Mouse (Mus musculus): ENCODE results near the gene Cnep1r1. TPM values are rescaled to one million over a fixed set of nuclear protein-coding genes. Genes with fewer than 3 reads are reported as not detected.

Gene Cnep1r1
- polyA plus RNA-seq, 1 experiment from 2014 or later, result 42.0 TPM

DNA sequence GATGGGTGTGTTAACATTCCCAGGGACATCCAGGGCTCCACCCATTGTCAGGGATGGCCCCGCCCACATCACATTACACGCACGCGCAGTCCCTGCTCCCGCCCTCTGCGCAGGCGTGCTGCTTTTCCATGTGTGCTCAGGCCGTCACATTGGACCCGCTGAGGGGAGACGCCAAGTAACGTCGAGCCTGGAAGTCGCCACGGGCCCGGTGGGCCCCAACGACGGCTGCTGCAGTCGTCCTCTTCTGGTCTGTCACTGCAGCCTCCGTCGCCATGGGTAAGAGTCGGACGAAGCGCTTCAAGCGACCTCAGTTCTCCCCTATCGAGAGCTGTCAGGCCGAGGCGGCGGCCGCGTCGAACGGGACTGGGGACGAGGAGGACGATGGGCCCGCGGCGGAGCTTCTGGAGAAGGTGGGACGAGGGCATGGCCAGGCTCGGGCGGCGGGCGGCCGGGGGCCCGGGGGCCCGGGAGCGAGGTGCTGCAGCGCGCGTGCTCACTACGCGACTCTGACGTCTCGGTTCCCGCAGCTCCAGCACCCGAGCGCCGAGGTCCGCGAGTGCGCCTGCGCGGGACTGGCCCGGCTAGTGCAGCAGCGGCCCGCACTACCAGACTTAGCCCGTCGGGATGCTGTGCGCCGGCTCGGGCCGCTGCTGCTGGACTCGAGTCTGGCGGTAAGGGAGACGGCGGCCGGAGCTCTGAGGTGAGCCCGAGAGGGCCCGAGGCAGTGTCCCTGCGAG is 19.3 kb downstream of the Cnep1r1 start, which contains the start of gene Heatr3:
Gene Heatr3, plus strand, starts transcription at position 108 of the 737 bp plus-strand sequence.
- Histone ChIP-seq H3K9ac (peak within 1 kb of the TSS; percentile 75), H3K4me1 (replicated peaks) (0 out of 2 replicates have a peak, but pooled peaks cover 8% of the 10 kb centered on the region), H3K36me3 (0 out of 2 replicates have a peak, but pooled peaks cover 7% of the 10 kb centered on the region), H3K4me2 (replicated peaks) (peak within 1 kb of the TSS; percentile 75), H3K9me3 (no peaks in the 10 kb centered on the region), H3K4me3 (replicated peaks) (peak within 1 kb of the TSS; percentile 66), H3K27ac (peak within 1 kb of the TSS; percentile 89), H3K27me3 (replicated peaks) (no peaks in the 10 kb centered on the region)
- ATAC-seq, result peak; percentile 99
- WGBS, result under 1% methylated on average over 79 of the region's 79 CpGs

DNA sequence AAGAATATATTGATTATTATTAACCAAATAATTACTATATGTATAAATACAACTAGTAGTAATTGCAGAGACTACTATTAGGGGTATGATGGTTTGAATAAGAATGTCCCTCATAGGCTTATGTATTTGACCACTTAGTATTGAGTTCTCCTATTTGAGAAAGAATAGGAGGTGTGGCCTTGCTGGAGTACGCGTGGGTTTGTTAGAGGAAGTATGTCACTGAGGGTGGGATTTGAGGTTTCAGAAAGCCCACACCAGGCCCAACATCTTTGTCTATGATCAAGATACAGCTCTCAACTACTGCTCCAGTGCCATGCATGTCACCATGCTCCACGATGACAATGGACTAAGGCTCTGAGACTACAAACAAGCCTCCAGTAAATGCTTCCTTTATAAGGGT is 20.7 kb downstream of the Cnep1r1 start:
- 0 out of 2 replicates have a peak, but pooled peaks cover 8% of the 10 kb centered on the region for H3K4me1 ChIP-seq (replicated peaks)
- no peak for ATAC-seq
- no peak overlapping the region for H3K4me2 ChIP-seq (replicated peaks)
- H3K27ac ChIP-seq, result no peak overlapping the region
- H3K27me3 ChIP-seq (replicated peaks), result no peaks in the 10 kb centered on the region
- no peaks in the 10 kb centered on the region for H3K9me3 ChIP-seq
- H3K4me3 ChIP-seq (replicated peaks), result no peak overlapping the region
- no peak overlapping the region for H3K9ac ChIP-seq
- WGBS, result 94% methylated on average over 3 of the region's 3 CpGs
- H3K36me3 ChIP-seq, result 0 out of 2 replicates have a peak, but pooled peaks cover 7% of the 10 kb centered on the region

DNA sequence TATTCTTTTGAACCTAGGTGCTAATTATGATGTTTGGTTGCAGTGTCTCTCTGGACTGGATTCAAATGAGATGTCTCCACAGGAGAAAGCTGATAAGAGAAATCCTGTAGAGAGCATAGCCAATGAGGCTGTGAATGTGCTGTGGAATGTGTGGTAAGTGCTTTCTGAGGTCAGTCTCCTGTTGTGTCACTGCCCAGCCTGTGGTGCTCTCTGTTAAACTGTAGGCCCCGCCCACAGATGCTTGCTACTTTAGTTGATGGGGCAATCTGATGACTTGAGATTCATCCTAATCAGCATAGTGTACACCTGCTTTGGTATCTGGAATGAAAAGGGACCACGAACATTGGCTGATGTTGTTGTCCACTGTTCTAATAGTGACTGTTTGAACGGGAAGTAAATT is 23.1 kb downstream of the Cnep1r1 start:
- no peak overlapping the region for H3K4me2 ChIP-seq (replicated peaks)
- no peak overlapping the region for H3K27ac ChIP-seq
- no peak overlapping the region for H3K4me3 ChIP-seq (replicated peaks)
- H3K36me3 ChIP-seq, result 0 out of 2 replicates have a peak, but pooled peaks cover 7% of the 10 kb centered on the region
- 93% methylated on average over 3 of the region's 3 CpGs for WGBS
- no peak for ATAC-seq
- H3K4me1 ChIP-seq (replicated peaks), result 0 out of 2 replicates have a peak, but pooled peaks cover 8% of the 10 kb centered on the region
- no peaks in the 10 kb centered on the region for H3K27me3 ChIP-seq (replicated peaks)
- no peaks in the 10 kb centered on the region for H3K9me3 ChIP-seq
- H3K9ac ChIP-seq, result no peak overlapping the region

DNA sequence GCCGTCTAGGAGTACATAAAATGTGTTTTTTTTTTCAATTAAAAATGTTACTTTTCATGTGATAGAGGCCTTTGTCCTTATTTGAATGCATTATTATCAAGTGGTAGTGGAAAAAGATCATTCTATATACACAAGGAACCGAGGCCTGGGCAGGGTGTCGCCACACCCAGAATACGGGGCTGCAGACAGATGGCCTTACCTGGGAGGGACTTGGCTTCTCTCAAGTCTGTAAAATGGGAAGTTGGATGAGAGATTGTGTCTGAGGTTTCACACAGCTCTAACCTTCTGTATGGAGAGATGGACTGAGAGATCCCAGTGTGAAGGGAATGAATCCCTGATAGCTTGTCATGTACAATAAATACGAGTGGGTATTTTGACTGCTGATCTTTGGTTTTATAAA is 25.5 kb downstream of the Cnep1r1 start:
- Histone ChIP-seq H3K27ac (no peak overlapping the region), H3K4me2 (replicated peaks) (no peak overlapping the region), H3K9ac (no peak overlapping the region), H3K9me3 (no peaks in the 10 kb centered on the region), H3K36me3 (peaks cover 20% of the 10 kb centered on the region; the same call in 1 of the 2 replicates), H3K4me1 (replicated peaks) (0 out of 2 replicates have a peak, but pooled peaks cover 3% of the 10 kb centered on the region), H3K4me3 (replicated peaks) (no peak overlapping the region), H3K27me3 (replicated peaks) (no peaks in the 10 kb centered on the region)
- no peak for ATAC-seq
- 80% methylated on average over 5 of the region's 5 CpGs for WGBS

DNA sequence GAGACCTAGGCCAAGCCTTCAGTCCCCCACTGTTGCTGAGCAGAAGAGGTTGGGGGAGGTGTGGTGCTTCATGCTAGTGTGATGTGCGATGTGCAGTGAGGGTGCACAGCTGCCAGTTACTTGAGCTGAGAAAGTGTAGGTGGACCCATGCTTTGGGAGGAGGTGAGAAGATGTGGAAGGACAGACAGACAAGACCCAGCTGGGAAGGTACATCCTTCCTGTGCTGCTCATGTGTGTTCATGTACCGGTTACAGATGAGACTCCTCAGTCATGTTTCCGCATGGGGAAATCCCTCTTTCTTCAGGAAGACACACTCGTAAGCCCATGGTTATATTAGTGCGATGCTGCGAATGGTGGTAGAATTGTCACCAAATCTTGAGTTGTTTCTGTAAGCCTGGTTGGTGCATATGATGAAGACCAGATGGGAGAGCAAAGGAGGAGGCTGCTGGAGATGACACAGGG is 32.4 kb downstream of the Cnep1r1 start:
- ATAC-seq, result no peak
- Histone ChIP-seq H3K4me3 (replicated peaks) (no peak overlapping the region), H3K27ac (no peak overlapping the region), H3K9ac (no peak overlapping the region), H3K36me3 (peaks cover 15% of the 10 kb centered on the region; the same call in 1 of the 2 replicates), H3K4me1 (replicated peaks) (no peaks in the 10 kb centered on the region), H3K9me3 (no peaks in the 10 kb centered on the region), H3K4me2 (replicated peaks) (no peak overlapping the region), H3K27me3 (replicated peaks) (no peaks in the 10 kb centered on the region)
- 93% methylated on average over 6 of the region's 6 CpGs for WGBS

DNA sequence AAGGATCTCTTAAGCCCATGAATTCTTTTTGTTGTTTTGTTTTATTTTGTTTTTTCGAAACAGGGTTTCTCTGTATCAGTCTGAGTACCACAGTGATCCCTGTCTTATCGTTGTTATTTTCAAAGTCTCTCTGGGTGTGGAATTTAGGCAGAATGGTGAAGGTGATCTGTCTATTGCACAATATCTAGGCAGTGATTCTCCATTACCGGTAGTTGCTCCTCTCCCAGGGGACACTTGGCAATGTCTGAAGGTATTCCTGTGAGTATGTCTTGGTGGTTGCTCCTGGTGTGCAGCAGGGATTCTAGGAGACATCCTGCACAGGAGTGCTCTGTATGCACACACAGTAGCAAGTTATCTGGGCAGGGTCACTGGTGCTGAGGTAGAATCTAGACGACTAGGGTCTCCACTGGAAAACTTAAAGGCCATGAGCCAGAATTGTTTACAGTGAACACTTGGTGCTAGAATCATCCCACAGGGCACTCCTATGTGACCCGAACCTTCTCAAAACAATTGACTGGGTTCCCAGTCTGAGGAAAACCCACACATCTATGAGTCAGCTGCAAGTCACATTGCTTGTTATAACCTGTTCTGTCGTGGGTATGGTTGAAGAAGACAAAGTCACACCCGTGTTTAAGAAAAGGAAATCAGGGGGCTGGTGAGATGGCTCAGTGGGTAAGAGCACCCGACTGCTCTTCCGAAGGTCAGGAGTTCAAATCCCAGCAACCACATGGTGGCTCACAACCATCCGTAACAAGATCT is 41.8 kb downstream of the Cnep1r1 start:
- Histone ChIP-seq H3K4me2 (replicated peaks) (no peak overlapping the region), H3K9me3 (no peaks in the 10 kb centered on the region), H3K9ac (no peak overlapping the region), H3K4me3 (replicated peaks) (no peak overlapping the region), H3K27me3 (replicated peaks) (no peaks in the 10 kb centered on the region), H3K4me1 (replicated peaks) (no peaks in the 10 kb centered on the region), H3K27ac (no peak overlapping the region), H3K36me3 (peaks cover 40% of the 10 kb centered on the region)
- ATAC-seq, result no peak
- 86% methylated on average over 10 of the region's 10 CpGs for WGBS

DNA sequence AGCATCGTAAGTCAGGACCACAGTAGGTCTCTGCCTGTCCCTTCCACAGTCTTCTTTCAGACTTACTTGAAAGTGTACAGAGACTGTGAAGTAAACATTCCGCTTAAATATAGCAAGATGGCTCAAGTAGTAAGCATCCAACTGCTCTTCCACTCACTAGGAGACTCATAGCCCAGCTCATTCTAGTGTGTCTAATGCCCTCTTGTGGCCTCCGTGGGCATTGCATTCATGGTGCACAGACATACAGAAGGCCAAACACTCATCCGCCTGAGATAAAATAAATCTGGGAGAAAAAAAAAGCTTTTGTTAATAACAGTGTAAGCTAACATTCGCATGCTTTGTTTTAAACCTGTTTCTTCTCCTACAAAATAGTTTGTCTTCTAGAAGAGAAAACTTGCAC is 42.9 kb downstream of the Cnep1r1 start:
- ATAC-seq, result no peak
- Histone ChIP-seq H3K36me3 (peaks cover 42% of the 10 kb centered on the region), H3K4me1 (replicated peaks) (no peaks in the 10 kb centered on the region), H3K27ac (no peak overlapping the region), H3K9me3 (no peaks in the 10 kb centered on the region), H3K9ac (no peak overlapping the region), H3K4me2 (replicated peaks) (no peak overlapping the region), H3K27me3 (replicated peaks) (no peaks in the 10 kb centered on the region), H3K4me3 (replicated peaks) (no peak overlapping the region)
- 75% methylated on average over 5 of the region's 5 CpGs for WGBS

DNA sequence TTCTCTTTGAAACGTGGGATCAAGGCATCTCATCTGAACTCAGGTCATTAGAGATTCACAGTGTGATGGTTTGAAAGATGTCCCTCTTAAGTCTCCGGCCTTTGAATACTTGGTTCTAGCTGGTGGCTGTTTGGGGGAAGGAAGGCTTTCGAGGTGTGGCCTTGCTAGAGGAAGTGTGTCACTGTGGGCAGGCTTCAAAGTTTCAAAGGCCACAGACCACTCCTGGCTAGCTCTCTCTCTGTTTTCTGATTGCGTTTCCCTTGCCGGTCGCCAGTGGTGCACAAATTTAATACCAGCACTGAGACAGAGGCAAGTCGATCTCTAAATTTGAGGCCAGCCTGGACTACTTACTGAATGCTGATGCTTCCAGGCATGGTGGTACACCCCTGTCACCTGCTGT is 56.7 kb downstream of the Cnep1r1 start:
- no peak overlapping the region for H3K4me2 ChIP-seq (replicated peaks)
- ATAC-seq, result no peak
- no peaks in the 10 kb centered on the region for H3K9me3 ChIP-seq
- H3K27ac ChIP-seq, result no peak overlapping the region
- WGBS, result 82% methylated on average over 7 of the region's 7 CpGs
- H3K4me3 ChIP-seq (replicated peaks), result no peak overlapping the region
- H3K9ac ChIP-seq, result no peak overlapping the region
- H3K4me1 ChIP-seq (replicated peaks), result no peaks in the 10 kb centered on the region
- H3K27me3 ChIP-seq (replicated peaks), result no peaks in the 10 kb centered on the region
- 0 out of 2 replicates have a peak, but pooled peaks cover 6% of the 10 kb centered on the region for H3K36me3 ChIP-seq

DNA sequence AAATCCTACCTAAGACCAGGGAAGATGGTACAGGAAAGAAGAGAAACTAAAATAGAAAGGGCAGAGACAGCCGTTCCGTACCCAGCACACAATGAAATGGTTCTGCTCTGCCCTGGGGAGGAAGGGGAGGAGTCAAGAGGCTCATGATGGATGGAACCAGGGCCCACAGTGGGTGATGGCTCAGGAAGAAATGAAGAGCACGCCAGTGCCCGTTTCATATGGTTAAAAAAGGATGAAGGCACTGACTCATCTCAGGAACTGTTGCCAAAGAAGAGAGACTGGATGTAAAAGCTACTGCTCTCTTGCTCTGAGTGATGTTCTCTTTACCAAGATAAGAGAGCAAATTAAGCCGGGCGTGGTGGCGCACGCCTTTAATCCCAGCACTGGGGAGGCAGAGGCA is 58.7 kb downstream of the Cnep1r1 start:
- Histone ChIP-seq H3K36me3 (no peaks in the 10 kb centered on the region), H3K4me3 (replicated peaks) (no peak overlapping the region), H3K9me3 (no peaks in the 10 kb centered on the region), H3K4me1 (replicated peaks) (no peaks in the 10 kb centered on the region), H3K9ac (no peak overlapping the region), H3K27me3 (replicated peaks) (no peaks in the 10 kb centered on the region), H3K4me2 (replicated peaks) (no peak overlapping the region), H3K27ac (no peak overlapping the region)
- WGBS, result 87% methylated on average over 8 of the region's 8 CpGs
- ATAC-seq, result no peak

DNA sequence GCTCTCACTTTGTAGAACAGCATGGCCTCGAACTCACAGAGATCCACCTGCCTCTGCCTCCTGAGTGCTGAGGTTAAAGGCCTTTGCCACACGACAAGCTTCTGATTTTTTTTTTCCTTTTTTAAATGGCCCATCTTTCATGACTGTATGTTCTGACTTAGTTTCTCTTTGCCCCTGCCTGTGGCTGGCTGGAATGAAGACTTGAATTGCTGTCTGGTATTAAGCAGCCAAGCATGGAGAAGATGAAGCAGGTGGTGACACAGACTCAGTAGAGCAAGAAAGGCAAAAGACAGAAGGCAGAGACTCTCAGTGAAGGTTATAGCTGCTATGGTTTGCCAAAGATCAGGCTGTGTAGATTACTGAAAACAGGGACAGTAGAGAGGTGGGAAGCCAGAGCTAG is 64.6 kb downstream of the Cnep1r1 start:
- no peak for ATAC-seq
- WGBS, result 79% methylated on average over 2 of the region's 2 CpGs

More for the DNA sequence above, 64.6 kb downstream of the Cnep1r1 start:
- H3K4me1 ChIP-seq (replicated peaks), result no peaks in the 10 kb centered on the region
- no peak overlapping the region for H3K4me3 ChIP-seq (replicated peaks)
- no peaks in the 10 kb centered on the region for H3K9me3 ChIP-seq
- no peak overlapping the region for H3K27ac ChIP-seq
- H3K27me3 ChIP-seq (replicated peaks), result no peaks in the 10 kb centered on the region
- no peak overlapping the region for H3K9ac ChIP-seq
- no peak overlapping the region for H3K4me2 ChIP-seq (replicated peaks)
- H3K36me3 ChIP-seq, result no peaks in the 10 kb centered on the region

Data from intestine, embryonic 15.5 days (tissue).